Mouse (Mus musculus): ENCODE results near the gene Timm10. TPM values are rescaled to one million over a fixed set of nuclear protein-coding genes. Genes with fewer than 3 reads are reported as not detected.
"Not testable (repeated sequence)": the region's sequence is repeated elsewhere in the genome, so short reads cannot be mapped to it uniquely, and the experiment has no call there.

Timm10 gene
- polyA plus RNA-seq, 1 experiment from 2014 or later, result 43.1 TPM

GRCm38 (mm10) chr2:84793871-84794270 is 32.9 kb upstream of the Timm10 start:
- DNase-seq (ENCODE audit: low spot score, missing footprints) (no peak), ATAC-seq (ENCODE audit: low FRiP score) (no peak)
- H3K27me3 ChIP-seq (ENCODE audit: control insufficient read depth, insufficient read depth, low read length), result no peaks in the 10 kb centered on the region
- H3K4me2 ChIP-seq, result no peak overlapping the region
- H3K4me1 ChIP-seq (ENCODE audit: control insufficient read depth, insufficient read depth, low read length), result no peaks in the 10 kb centered on the region; the same call in 1 of the 2 replicates
- no peak overlapping the region for H3K27ac ChIP-seq (ENCODE audit: low read depth, low read length)
- H3K9ac ChIP-seq (ENCODE audit: low read length), result no peak overlapping the region
- H3K36me3 ChIP-seq (ENCODE audit: control insufficient read depth, insufficient read depth, low read length), result no peaks in the 10 kb centered on the region
- WGBS, result 88% methylated on average over 3 of the region's 3 CpGs
- no peaks in the 10 kb centered on the region for H3K9me3 ChIP-seq (ENCODE audit: control insufficient read depth, low read length)
- H3K4me3 ChIP-seq (ENCODE audit: low read depth, low read length), result no peak overlapping the region

GRCm38 (mm10) chr2:84797833-84798492 is 28.8 kb upstream of the Timm10 start:
- peak; percentile 99 for DNase-seq (ENCODE audit: low spot score, missing footprints)

GRCm38 (mm10) chr2:84798493-84798921 is 28.3 kb upstream of the Timm10 start, which contains the start of gene Ube2l6:
Ube2l6 (plus strand) TSS chr2:84798828.
- peak; percentile 98 for DNase-seq (ENCODE audit: low spot score, missing footprints)
- H3K9ac ChIP-seq (ENCODE audit: low read length), result peak within 1 kb of the TSS; percentile 62
- WGBS, result under 1% methylated on average over 21 of the region's 21 CpGs
- no peaks in the 10 kb centered on the region for H3K36me3 ChIP-seq (ENCODE audit: control insufficient read depth, insufficient read depth, low read length)
- peak within 1 kb of the TSS; percentile 48 for H3K4me3 ChIP-seq (ENCODE audit: low read depth, low read length)
- H3K4me1 ChIP-seq (ENCODE audit: control insufficient read depth, insufficient read depth, low read length), result peaks cover 2% of the 10 kb centered on the region; the same call in 1 of the 2 replicates
- ATAC-seq (ENCODE audit: low FRiP score), result peak; percentile 79
- peak within 1 kb of the TSS; percentile 32; the same call in 1 of the 2 replicates for H3K27ac ChIP-seq (ENCODE audit: low read depth, low read length)
- peak within 1 kb of the TSS; percentile 76 for H3K4me2 ChIP-seq
- H3K9me3 ChIP-seq (ENCODE audit: control insufficient read depth, low read length), result no peaks in the 10 kb centered on the region
- H3K27me3 ChIP-seq (ENCODE audit: control insufficient read depth, insufficient read depth, low read length), result no peaks in the 10 kb centered on the region

More at GRCm38 (mm10) chr2:84797833-84798492, 28.8 kb upstream of the Timm10 start:
- 9% methylated on average over 13 of the region's 13 CpGs for WGBS
- Histone ChIP-seq H3K27ac (ENCODE audit: low read depth, low read length) (peak overlapping the region; percentile 32; the same call in 1 of the 2 replicates), H3K36me3 (ENCODE audit: control insufficient read depth, insufficient read depth, low read length) (no peaks in the 10 kb centered on the region), H3K4me3 (ENCODE audit: low read depth, low read length) (peak overlapping the region; percentile 48), H3K4me1 (ENCODE audit: control insufficient read depth, insufficient read depth, low read length) (peaks cover 2% of the 10 kb centered on the region; the same call in 1 of the 2 replicates), H3K4me2 (peak overlapping the region; percentile 76), H3K9me3 (ENCODE audit: control insufficient read depth, low read length) (no peaks in the 10 kb centered on the region), H3K27me3 (ENCODE audit: control insufficient read depth, insufficient read depth, low read length) (no peaks in the 10 kb centered on the region), H3K9ac (ENCODE audit: low read length) (peak overlapping the region; percentile 62)
- peak; percentile 79 for ATAC-seq (ENCODE audit: low FRiP score)

- Histone ChIP-seq H3K36me3 (ENCODE audit: control insufficient read depth, insufficient read depth, low read length) (no peaks in the 10 kb centered on the region), H3K27ac (ENCODE audit: low read depth, low read length) (peak overlapping the region; percentile 32; the same call in 1 of the 2 replicates), H3K9me3 (ENCODE audit: control insufficient read depth, low read length) (no peaks in the 10 kb centered on the region), H3K4me3 (ENCODE audit: low read depth, low read length) (peak overlapping the region; percentile 48), H3K27me3 (ENCODE audit: control insufficient read depth, insufficient read depth, low read length) (no peaks in the 10 kb centered on the region), H3K4me1 (ENCODE audit: control insufficient read depth, insufficient read depth, low read length) (peaks cover 2% of the 10 kb centered on the region; the same call in 1 of the 2 replicates), H3K9ac (ENCODE audit: low read length) (peak overlapping the region; percentile 62), H3K4me2 (peak overlapping the region; percentile 76)
- DNase-seq (ENCODE audit: low spot score, missing footprints) (peak; percentile 93), ATAC-seq (ENCODE audit: low FRiP score) (peak; percentile 74)
- WGBS, result under 1% methylated on average over 15 of the region's 16 CpGs
These were observed 27.7 kb upstream of the Timm10 start for GRCm38 (mm10) chr2:84799041-84799561.

GRCm38 (mm10) chr2:84800304-84800703 is 26.5 kb upstream of the Timm10 start:
- Histone ChIP-seq H3K4me1 (ENCODE audit: control insufficient read depth, insufficient read depth, low read length) (peaks cover 2% of the 10 kb centered on the region; the same call in 1 of the 2 replicates), H3K27me3 (ENCODE audit: control insufficient read depth, insufficient read depth, low read length) (no peaks in the 10 kb centered on the region), H3K9me3 (ENCODE audit: control insufficient read depth, low read length) (no peaks in the 10 kb centered on the region), H3K9ac (ENCODE audit: low read length) (no peak overlapping the region), H3K4me2 (no peak overlapping the region), H3K27ac (ENCODE audit: low read depth, low read length) (no peak overlapping the region), H3K4me3 (ENCODE audit: low read depth, low read length) (no peak overlapping the region), H3K36me3 (ENCODE audit: control insufficient read depth, insufficient read depth, low read length) (no peaks in the 10 kb centered on the region)
- DNase-seq (ENCODE audit: low spot score, missing footprints) (peak; percentile 17), ATAC-seq (ENCODE audit: low FRiP score) (no peak)
- WGBS, result 86% methylated on average over 4 of the region's 4 CpGs

- H3K36me3 ChIP-seq (ENCODE audit: control insufficient read depth, insufficient read depth, low read length); H3K9ac ChIP-seq (ENCODE audit: low read length); H3K9me3 ChIP-seq (ENCODE audit: control insufficient read depth, low read length); ATAC-seq (ENCODE audit: low FRiP score); H3K4me1 ChIP-seq (ENCODE audit: control insufficient read depth, insufficient read depth, low read length); H3K27ac ChIP-seq (ENCODE audit: low read depth, low read length); H3K27me3 ChIP-seq (ENCODE audit: control insufficient read depth, insufficient read depth, low read length); H3K4me2 ChIP-seq; H3K4me3 ChIP-seq (ENCODE audit: low read depth, low read length): not testable (repeated sequence)
- DNase-seq (ENCODE audit: low spot score, missing footprints), result peak; percentile 26
- 79% methylated on average over 5 of the region's 5 CpGs for WGBS
These were observed 25.6 kb upstream of the Timm10 start for GRCm38 (mm10) chr2:84801223-84801622.

GRCm38 (mm10) chr2:84803963-84804362 is 22.8 kb upstream of the Timm10 start:
- WGBS, result 90% methylated on average over 7 of the region's 7 CpGs
- Histone ChIP-seq H3K4me3 (ENCODE audit: low read depth, low read length) (no peak overlapping the region), H3K9me3 (ENCODE audit: control insufficient read depth, low read length) (no peaks in the 10 kb centered on the region), H3K27me3 (ENCODE audit: control insufficient read depth, insufficient read depth, low read length) (no peaks in the 10 kb centered on the region), H3K36me3 (ENCODE audit: control insufficient read depth, insufficient read depth, low read length) (no peaks in the 10 kb centered on the region), H3K4me2 (no peak overlapping the region), H3K27ac (ENCODE audit: low read depth, low read length) (no peak overlapping the region), H3K4me1 (ENCODE audit: control insufficient read depth, insufficient read depth, low read length) (peaks cover 2% of the 10 kb centered on the region; the same call in 1 of the 2 replicates), H3K9ac (ENCODE audit: low read length) (no peak overlapping the region)
- ATAC-seq (ENCODE audit: low FRiP score) (no peak), DNase-seq (ENCODE audit: low spot score, missing footprints) (peak; percentile 54)

GRCm38 (mm10) chr2:84806546-84806945 is 20.3 kb upstream of the Timm10 start:
- Histone ChIP-seq H3K36me3 (ENCODE audit: control insufficient read depth, insufficient read depth, low read length) (no peaks in the 10 kb centered on the region), H3K27me3 (ENCODE audit: control insufficient read depth, insufficient read depth, low read length) (no peaks in the 10 kb centered on the region), H3K4me1 (ENCODE audit: control insufficient read depth, insufficient read depth, low read length) (peaks cover 4% of the 10 kb centered on the region; the same call in 1 of the 2 replicates), H3K27ac (ENCODE audit: low read depth, low read length) (no peak overlapping the region), H3K4me2 (no peak overlapping the region), H3K4me3 (ENCODE audit: low read depth, low read length) (no peak overlapping the region), H3K9me3 (ENCODE audit: control insufficient read depth, low read length) (no peaks in the 10 kb centered on the region), H3K9ac (ENCODE audit: low read length) (no peak overlapping the region)
- 75% methylated on average over 5 of the region's 5 CpGs for WGBS
- DNase-seq (ENCODE audit: low spot score, missing footprints), result no peak
- ATAC-seq (ENCODE audit: low FRiP score), result no peak

- no peak overlapping the region for H3K4me2 ChIP-seq
- no peaks in the 10 kb centered on the region for H3K36me3 ChIP-seq (ENCODE audit: control insufficient read depth, insufficient read depth, low read length)
- no peak overlapping the region for H3K27ac ChIP-seq (ENCODE audit: low read depth, low read length)
- DNase-seq (ENCODE audit: low spot score, missing footprints) (peak; percentile 23), ATAC-seq (ENCODE audit: low FRiP score) (no peak)
- H3K9me3 ChIP-seq (ENCODE audit: control insufficient read depth, low read length), result no peaks in the 10 kb centered on the region
- no peak overlapping the region for H3K4me3 ChIP-seq (ENCODE audit: low read depth, low read length)
- peaks cover 4% of the 10 kb centered on the region; the same call in 1 of the 2 replicates for H3K4me1 ChIP-seq (ENCODE audit: control insufficient read depth, insufficient read depth, low read length)
- no peaks in the 10 kb centered on the region for H3K27me3 ChIP-seq (ENCODE audit: control insufficient read depth, insufficient read depth, low read length)
- H3K9ac ChIP-seq (ENCODE audit: low read length), result no peak overlapping the region
These were observed 17.5 kb upstream of the Timm10 start for GRCm38 (mm10) chr2:84809330-84809729.
